Mouse (Mus musculus) T-helper 17 cell (primary cell): ENCODE data around the gene Trpv1.

Experiments used
- in situ Hi-C, 2 experiments: fragments of 300-600 bp; cut with MboI, MseI; formaldehyde crosslinking; loops; 1 replicate in 1 of 2; 2 replicates in 1 of 2; pipeline ENCODE4 v1.15.1; 2025; ENCODE audit warnings: high pct_unique_total_duplicates in 2 of 2

The Trpv1 gene

DNA sequence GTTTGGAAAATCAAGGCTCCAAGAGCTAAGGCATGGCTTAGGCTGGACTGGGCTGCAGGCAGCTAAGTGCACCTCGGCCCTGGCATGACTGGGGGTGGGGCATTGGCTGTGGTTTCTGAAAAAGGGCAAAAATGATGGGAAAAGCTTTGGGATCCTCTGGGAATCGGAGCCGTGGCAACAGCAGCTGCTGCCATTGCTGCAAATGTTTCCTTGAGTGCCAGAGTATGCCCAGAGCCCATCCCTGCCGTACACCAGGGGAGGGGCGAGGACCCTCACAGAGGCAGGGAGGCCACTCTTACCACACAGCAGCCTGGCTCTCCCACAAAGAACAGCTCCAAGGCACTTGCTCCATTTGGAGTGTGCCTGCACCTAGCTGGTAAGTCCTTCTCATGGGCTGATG is at the start of gene Trpv1:
Gene Trpv1 (plus strand): TSS at position 301 of the 400 bp plus-strand sequence.
- in situ Hi-C loops, result no loop called here

DNA sequence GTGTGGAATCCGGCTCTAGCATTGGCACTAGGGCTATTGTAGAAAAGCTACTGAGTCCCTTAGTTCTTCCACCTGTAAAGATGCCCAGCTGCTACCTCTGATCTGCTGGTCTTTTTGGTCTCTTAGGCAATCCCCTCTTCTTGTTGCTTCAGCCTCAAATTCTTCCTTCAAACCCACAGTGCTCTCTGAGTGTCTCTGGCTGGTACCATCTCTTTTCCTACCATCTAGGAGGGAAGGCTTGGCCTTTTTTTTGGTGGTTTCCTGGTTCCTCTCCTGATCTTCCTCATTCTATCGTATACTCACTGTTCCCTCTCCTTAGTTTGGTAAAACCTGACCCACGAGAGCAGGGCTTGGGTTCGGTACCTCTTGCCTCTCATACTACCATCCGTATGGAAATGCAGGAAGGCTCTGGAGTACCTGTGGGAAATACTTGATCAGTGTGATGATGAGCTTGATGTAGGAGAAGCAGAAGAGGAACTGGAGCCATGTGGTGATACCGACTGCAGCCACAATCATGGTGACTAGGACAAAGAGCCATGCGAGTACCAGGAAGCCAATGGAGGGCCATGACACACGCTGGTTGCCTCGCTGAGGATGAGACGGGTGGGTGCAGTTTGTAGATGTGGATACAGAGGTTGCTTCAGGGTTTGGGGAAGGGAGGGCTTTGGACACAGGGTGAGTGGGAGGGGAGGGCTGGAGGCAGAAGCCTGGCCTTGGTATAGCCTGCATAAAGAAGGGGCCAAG is 48.0 kb upstream of the Trpv1 start:
- in situ Hi-C loops, result loop anchor here in 1 of 2 experiments (25.0 kb wide), 1 partner anchor 974 kb away; the partner anchor contains the start of genes 4933427D14Rik, Gm43951, Med31 and Txndc17

GRCm38 (mm10) chr11:73187231-73187630 is 46.9 kb upstream of the Trpv1 start:
- in situ Hi-C loops, result loop anchor here in 1 of 2 experiments (25.0 kb wide), 1 partner anchor 975 kb away; the partner anchor contains the start of genes 4933427D14Rik, Gm43951, Med31 and Txndc17

- in situ Hi-C loops, result loop anchor here in 1 of 2 experiments (5.0 to 25.0 kb wide), 2 partner anchors 741 to 981 kb away; partner anchors contain the start of genes 4933427D14Rik, Gm43951, Med31 and Txndc17
Observed at GRCm38 (mm10) chr11:73193047-73193446, 41.0 kb upstream of the Trpv1 start.

DNA sequence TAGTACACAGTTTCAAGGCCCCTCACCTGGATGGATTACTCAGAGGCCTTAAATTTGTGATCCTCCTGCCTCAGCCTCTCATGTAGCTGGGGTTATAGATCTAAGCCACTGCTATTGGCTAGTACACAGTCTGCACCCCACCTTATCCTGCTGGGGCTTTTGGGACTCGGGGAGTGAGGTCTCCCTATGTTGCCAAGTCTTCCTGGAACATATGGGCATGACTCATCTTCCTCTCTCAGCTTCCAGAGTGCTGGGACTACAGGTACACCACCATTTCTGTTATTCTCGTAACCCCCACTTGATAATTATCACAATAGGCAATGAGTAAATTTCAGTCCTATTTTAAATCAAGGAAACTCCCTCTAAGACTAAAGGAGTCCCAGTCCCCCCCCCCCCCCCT is 39.6 kb upstream of the Trpv1 start:
- in situ Hi-C loops, result loop anchor here in 1 of 2 experiments (5.0 to 25.0 kb wide), 2 partner anchors 742 to 982 kb away; partner anchors contain the start of genes 4933427D14Rik, Gm43951, Med31 and Txndc17

DNA sequence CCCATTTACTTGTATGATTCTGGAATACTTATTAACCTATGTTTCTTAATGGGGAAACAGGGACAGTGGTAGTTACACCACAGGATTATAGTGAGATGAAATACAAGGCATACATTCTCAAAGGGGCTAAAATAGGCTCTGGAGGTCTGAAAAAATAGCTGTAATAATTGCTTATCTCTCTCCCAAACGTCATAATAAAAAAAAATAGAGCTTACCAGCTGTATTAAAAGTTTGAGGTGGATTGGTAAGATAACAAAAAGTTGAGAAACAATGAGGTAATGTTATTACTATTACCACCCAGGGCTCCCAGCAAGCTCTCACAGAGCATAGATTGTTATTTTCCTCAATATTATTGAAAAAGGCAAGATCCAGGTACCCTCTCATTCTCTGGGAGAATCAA is 35.9 kb upstream of the Trpv1 start:
- in situ Hi-C loops, result loop anchor here in 1 of 2 experiments (25.0 kb wide), 1 partner anchor 986 kb away; the partner anchor contains the start of genes 4933427D14Rik, Gm43951, Med31 and Txndc17

GRCm38 (mm10) chr11:73198603-73199229 is 35.4 kb upstream of the Trpv1 start, which contains the start of gene Ctns:
TSS of gene Ctns (minus strand) at chr11:73199042.
- in situ Hi-C loops, result loop anchor here in 1 of 2 experiments (25.0 kb wide), 1 partner anchor 986 kb away; the partner anchor contains the start of genes 4933427D14Rik, Gm43951, Med31 and Txndc17

DNA sequence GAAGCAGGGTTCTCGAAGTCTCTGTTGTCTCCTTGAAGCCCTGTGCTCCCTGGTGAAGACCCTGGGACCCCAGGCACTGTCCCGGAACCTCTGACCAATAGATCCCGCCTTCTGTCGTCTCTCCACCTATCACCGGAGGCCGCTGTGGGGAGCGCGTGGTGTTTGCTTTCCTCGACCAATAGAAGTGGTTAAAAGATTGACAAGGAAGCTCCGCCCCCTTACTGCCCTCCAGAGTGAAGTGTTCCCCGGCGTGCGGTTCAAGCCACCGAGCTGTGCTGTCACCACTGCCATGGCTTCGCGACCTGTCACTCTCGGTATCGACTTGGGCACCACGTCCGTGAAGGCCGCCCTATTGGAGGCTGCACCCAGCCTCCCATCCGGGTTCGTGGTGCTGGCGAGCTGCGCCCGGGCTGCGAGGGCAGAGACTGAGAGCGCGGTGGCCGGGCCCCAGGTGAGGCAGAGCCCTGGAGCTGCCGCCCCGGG is 34.8 kb upstream of the Trpv1 start, which contains the start of gene Shpk:
Gene Shpk (plus strand): TSS at position 231 of the 483 bp plus-strand sequence.
- in situ Hi-C loops, result loop anchor here in 1 of 2 experiments (25.0 kb wide), 1 partner anchor 987 kb away; the partner anchor contains the start of genes 4933427D14Rik, Gm43951, Med31 and Txndc17

GRCm38 (mm10) chr11:73199879-73200278 is 34.2 kb upstream of the Trpv1 start:
- in situ Hi-C loops, result loop anchor here in 1 of 2 experiments (25.0 kb wide), 1 partner anchor 988 kb away; the partner anchor contains the start of genes 4933427D14Rik, Gm43951, Med31 and Txndc17

DNA sequence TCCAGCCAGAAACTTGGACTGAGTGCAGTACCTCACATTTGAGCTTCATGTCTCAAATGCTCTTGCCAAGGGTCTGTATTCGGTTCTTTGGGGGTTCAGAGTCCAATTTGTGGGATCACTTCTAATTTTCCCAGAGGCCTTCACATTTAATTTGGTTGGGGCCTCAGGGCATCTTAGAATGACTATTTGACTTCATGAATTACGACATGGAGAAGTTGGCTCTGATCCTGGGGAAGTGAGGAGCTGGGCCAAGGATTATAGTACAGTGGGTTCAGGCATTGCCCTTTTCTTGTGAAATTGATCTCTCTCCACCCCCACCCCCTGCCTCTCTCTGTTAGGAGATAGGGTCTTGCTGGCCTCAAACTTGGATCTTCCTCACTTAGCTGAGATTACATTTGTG is 33.1 kb upstream of the Trpv1 start:
- in situ Hi-C loops, result no loop called here

- in situ Hi-C loops, result no loop called here
Observed at GRCm38 (mm10) chr11:73201597-73201996, 32.5 kb upstream of the Trpv1 start.

GRCm38 (mm10) chr11:73203895-73204294 is 30.2 kb upstream of the Trpv1 start:
- in situ Hi-C loops, result no loop called here

DNA sequence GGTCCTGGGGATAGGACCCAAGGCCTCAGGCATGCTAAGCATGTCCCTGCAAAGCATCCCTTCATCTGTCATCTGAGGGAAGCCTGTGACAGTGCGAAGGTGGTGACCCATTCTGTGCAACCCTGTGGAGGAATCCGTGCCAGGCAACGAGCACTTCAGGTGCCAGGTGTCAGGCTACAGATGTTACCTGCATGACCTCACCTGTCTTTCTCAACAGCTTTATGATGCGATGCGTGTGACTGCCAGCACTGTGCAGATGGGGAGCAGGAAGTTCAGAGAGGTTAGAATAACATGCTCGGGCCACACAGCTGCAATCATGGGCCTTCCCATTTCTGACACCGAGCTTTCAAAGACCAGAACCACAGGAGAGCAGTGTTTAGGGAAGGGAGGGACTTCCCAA is 28.9 kb upstream of the Trpv1 start:
- in situ Hi-C loops, result no loop called here

DNA sequence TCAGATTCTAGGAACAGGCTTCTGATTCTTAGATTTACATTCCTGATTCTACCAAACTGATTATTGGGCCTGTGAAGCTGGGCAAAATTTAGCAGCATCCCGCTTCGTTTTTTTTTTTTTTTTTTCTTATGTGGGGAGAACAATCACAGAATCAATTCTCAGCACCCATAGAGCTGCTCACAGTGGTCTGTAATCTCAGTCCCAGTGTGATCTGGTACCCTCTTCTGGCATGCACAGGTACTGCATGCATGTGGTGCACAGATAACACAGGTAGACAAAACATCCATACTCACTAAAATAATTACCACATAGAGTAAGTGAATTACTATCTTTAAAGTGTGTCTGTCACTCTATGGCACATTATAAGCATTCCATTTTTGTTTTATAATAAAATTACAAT is 26.5 kb upstream of the Trpv1 start:
- in situ Hi-C loops, result no loop called here

DNA sequence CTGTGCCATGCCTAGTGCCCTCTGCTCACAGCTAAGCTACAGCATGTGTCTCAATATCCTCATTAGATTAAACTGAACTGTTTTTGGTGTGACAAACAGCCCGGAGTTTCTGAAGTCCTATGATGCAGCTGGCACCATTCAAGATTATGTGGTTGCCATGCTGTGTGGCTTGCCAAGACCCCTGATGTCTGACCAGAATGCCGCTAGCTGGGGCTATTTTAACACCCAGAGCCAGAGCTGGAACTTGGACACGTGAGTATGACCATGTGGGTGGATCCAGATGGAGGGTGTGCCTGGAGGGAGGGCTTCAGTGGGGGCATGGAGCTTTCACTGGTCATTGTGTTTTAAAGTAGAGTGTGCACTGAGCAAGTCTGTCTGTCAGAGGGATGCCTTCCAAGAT is 20.1 kb upstream of the Trpv1 start:
- in situ Hi-C loops, result loop anchor here in 1 of 2 experiments (10.0 kb wide), 1 partner anchor 1161 kb away; no protein-coding TSS in a partner anchor

DNA sequence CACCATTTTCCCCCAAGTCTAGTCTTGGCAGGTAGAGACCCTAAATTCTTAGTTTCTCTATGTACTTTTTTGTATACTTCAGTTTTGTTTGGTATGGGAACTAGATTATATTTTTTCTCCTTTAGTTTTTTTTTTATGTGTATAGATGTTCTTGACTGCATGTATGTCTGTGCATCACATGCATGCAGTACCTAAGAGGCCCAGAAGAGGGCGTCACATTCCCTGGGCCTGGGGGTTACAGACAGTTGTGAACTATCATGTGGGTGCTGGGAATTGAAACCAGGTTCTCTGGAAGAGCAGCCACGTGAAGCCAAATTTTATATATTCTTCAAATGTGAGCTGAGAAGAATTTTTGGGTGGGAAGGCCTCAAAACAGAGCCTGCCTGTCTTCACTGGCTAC is 14.4 kb upstream of the Trpv1 start:
- in situ Hi-C loops, result loop anchor here in 1 of 2 experiments (10.0 kb wide), 1 partner anchor 1155 kb away; no protein-coding TSS in a partner anchor

- in situ Hi-C loops, result no loop called here
Observed at GRCm38 (mm10) chr11:73220651-73221050, 13.4 kb upstream of the Trpv1 start.

DNA sequence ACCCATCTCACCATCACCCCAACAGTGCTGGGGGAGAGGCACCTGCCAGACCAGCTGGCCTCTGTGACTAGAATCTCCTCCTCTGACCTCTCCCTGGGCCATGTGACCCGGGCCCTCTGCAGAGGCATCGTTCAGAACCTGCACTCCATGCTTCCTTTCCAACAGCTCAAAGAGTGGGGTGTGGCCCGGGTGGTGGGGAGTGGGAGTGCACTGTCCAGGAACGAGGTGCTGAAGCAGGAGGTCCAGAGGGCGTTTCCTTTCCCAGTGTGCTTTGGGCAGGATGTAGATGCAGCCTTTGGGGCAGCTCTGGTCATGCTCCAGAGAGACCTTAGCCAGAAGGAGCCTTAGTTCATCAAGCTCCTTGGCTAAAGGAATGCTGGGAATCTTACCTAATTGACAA is 11.2 kb upstream of the Trpv1 start:
- in situ Hi-C loops, result no loop called here

- in situ Hi-C loops, result no loop called here
Observed at GRCm38 (mm10) chr11:73223966-73224365, 10.1 kb upstream of the Trpv1 start.

DNA sequence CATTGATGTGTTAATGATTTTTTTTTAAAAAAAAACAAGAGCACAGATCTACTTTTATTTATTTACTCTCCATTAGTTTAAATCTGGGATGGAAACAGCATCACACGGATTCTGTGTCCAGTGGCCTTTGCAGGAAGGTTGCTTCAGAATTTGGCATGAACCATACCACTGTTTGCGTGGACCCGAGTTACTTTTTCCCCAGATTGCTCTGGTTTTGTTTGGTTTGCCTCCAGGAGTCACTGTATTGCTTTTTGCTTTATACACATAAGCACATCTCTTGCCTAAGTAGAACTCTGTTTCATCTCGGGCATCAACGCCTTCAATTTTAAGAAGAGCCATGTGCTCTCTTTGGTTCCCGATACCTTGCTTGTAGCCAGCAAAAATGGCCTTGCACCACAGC is 8.2 kb upstream of the Trpv1 start:
- in situ Hi-C loops, result no loop called here

DNA sequence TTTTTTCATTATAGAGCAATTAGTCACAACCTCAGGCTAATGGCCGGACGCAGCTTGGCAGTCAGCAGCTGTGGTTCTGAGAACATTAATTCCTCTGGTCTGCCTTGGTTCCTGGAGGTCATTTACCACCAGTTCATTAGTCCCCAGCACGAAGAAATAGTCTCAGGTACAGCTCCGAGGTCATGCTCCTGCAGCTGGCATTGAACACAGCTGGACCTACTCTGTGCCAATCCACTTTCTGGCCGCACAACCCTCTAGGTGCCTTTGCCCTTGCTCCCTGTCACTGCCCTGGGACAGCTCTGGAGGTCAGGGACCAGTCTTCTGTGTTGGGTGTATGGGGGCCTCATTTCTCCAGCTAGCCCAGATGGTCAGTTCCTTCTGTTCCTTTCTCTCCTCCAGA is 5.2 kb upstream of the Trpv1 start:
- in situ Hi-C loops, result no loop called here

DNA sequence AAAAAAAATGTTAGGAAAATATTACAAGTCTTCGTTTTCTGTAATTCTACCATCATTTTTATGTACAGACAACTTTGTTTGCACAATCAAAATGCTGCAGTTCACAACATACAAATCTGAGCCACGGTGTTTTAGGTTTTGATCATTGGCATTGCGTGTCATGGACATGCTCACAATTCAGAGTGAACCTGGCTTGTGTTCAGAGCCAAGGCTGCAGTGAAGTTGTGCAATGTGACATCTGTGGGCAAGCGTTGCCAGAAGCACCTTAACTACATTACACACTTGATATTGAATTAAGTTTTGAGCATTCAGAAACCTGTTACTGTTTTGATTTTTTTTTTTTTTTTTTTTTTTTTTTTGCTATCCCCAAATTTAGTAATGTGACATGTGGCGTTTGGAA is 4.0 kb upstream of the Trpv1 start:
- in situ Hi-C loops, result no loop called here
